Mouse (Mus musculus) CH12.LX (cell line): ENCODE data around the gene Pyroxd2. TPM values are rescaled to one million over a fixed set of nuclear protein-coding genes. Genes with fewer than 3 reads are reported as not detected.

Experiments
- DNase-seq: peaks from one replicate; pipeline ENCODE4 v3.0.0-alpha.2; 2013; ENCODE audit errors: extremely low read depth
- H3K27ac ChIP-seq: 2 replicates; pipeline ENCODE4 v1.5.1; 2012; ENCODE audit warnings: low read depth, mild to moderate bottlenecking, control low read depth, moderate library complexity; ENCODE audit not compliant: insufficient read depth
- H3K27me3 ChIP-seq: replicated peaks from 2 replicates; pipeline ENCODE3; 2012; ENCODE audit warnings: inconsistent platforms
- H3K36me3 ChIP-seq, 2 experiments: replicated peaks in 1 of 2; 2 replicates each; pipeline versions ENCODE3 to v1.6.1; 2012; ENCODE audit warnings: inconsistent platforms in 1 of 2, low read length in 1 of 2, mild to moderate bottlenecking in 1 of 2, mixed read lengths in 1 of 2, moderate library complexity in 1 of 2; ENCODE audit not compliant: control insufficient read depth in 1 of 2, insufficient read depth in 1 of 2
- H3K4me1 ChIP-seq, 2 experiments: 2 replicates each; pipeline ENCODE4 v1.6.1; 2012; ENCODE audit warnings: inconsistent platforms in 1 of 2, moderate library complexity in 1 of 2; ENCODE audit not compliant: insufficient read depth in 2 of 2, control insufficient read depth in 1 of 2
- H3K4me2 ChIP-seq: 2 replicates; pipeline ENCODE4 v1.6.1; 2012; ENCODE audit warnings: low read depth, mild to moderate bottlenecking, control low read depth; ENCODE audit not compliant: poor library complexity, insufficient read depth, severe bottlenecking
- H3K4me3 ChIP-seq, 3 experiments: fragments of 150-350 bp in 1 of 3; sonication (generic) in 1 of 3; replicated peaks in 1 of 3; 2 replicates each; pipeline versions ENCODE3 to v1.5.1; 2011 to 2012; ENCODE audit warnings: low read depth in 2 of 3, low read length in 2 of 3, mild to moderate bottlenecking in 2 of 3, moderate library complexity in 2 of 3, control low read depth in 1 of 3, improper control_type of control experiment in 1 of 3, inconsistent platforms in 1 of 3, mixed read lengths in 1 of 3; ENCODE audit not compliant: poor library complexity in 1 of 3
- H3K79me2 ChIP-seq: replicated peaks from 2 replicates; pipeline ENCODE4 v1.6.1; 2012; ENCODE audit warnings: mild to moderate bottlenecking, moderate library complexity; ENCODE audit not compliant: control insufficient read depth, poor library complexity, insufficient read depth, severe bottlenecking; ENCODE audit errors: extremely low read depth
- H3K9ac ChIP-seq: 2 replicates; pipeline ENCODE4 v1.6.1; 2012; ENCODE audit warnings: low read depth, mild to moderate bottlenecking, control low read depth, moderate library complexity; ENCODE audit not compliant: insufficient read depth
- H3K9me3 ChIP-seq: replicated peaks from 2 replicates; pipeline ENCODE3; 2012; ENCODE audit warnings: low read length, inconsistent platforms, mixed read lengths
- CHD2 ChIP-seq: IDR thresholded peaks from 2 replicates; pipeline ENCODE4 v1.6.1; 2011; ENCODE audit warnings: low read length, improper control_type of control experiment
- EP300 ChIP-seq: IDR thresholded peaks from 2 replicates; pipeline ENCODE4 v1.6.1; 2011; ENCODE audit warnings: low read length, improper control_type of control experiment
- ETS1 ChIP-seq: conservative IDR thresholded peaks from 2 replicates; pipeline ENCODE4 v1.6.1; 2012; ENCODE audit warnings: low read depth, mild to moderate bottlenecking, inconsistent platforms, low read length, improper control_type of control experiment, moderate library complexity
- GABPA ChIP-seq: IDR thresholded peaks from 2 replicates; pipeline ENCODE4 v1.6.1; 2012; ENCODE audit warnings: low read depth, low read length, improper control_type of control experiment, inconsistent platforms; ENCODE audit not compliant: insufficient replicate concordance
- HCFC1 ChIP-seq: IDR thresholded peaks from 2 replicates; pipeline ENCODE4 v1.6.1; 2012; ENCODE audit warnings: low read depth, mild to moderate bottlenecking, inconsistent platforms, low read length, improper control_type of control experiment
- JUN ChIP-seq: IDR thresholded peaks from 2 replicates; pipeline ENCODE4 v1.6.1; 2011; ENCODE audit warnings: low read depth, mild to moderate bottlenecking, low read length, improper control_type of control experiment, moderate library complexity; ENCODE audit not compliant: insufficient read depth
- KAT2A ChIP-seq: IDR thresholded peaks from 2 replicates; pipeline ENCODE4 v1.6.1; 2012; ENCODE audit warnings: low read length, improper control_type of control experiment, inconsistent platforms; ENCODE audit not compliant: insufficient replicate concordance
- MAZ ChIP-seq: IDR thresholded peaks from 2 replicates; pipeline ENCODE4 v1.6.1; 2012; ENCODE audit warnings: low read depth, mild to moderate bottlenecking, inconsistent platforms, low read length, improper control_type of control experiment, moderate library complexity
- MYC ChIP-seq: IDR thresholded peaks from 2 replicates; pipeline ENCODE4 v1.6.1; 2011; ENCODE audit warnings: low read depth, mild to moderate bottlenecking, improper control_type of control experiment, low read length
- NRF1 ChIP-seq: IDR thresholded peaks from 2 replicates; pipeline ENCODE4 v1.6.1; 2014; ENCODE audit warnings: low read depth, mild to moderate bottlenecking, inconsistent platforms, low read length, improper control_type of control experiment, moderate library complexity
- SMC3 ChIP-seq: IDR thresholded peaks from 2 replicates; pipeline ENCODE4 v1.6.1; 2011; ENCODE audit warnings: low read depth, low read length, improper control_type of control experiment
- USF1 ChIP-seq: IDR thresholded peaks from 2 replicates; pipeline ENCODE4 v1.6.1; 2014; ENCODE audit warnings: low read depth, mild to moderate bottlenecking, inconsistent platforms, low read length, improper control_type of control experiment
- USF2 ChIP-seq: conservative IDR thresholded peaks from 2 replicates; pipeline ENCODE4 v1.6.1; 2011; ENCODE audit warnings: low read depth, low read length, improper control_type of control experiment
- ZKSCAN1 ChIP-seq: IDR thresholded peaks from 2 replicates; pipeline ENCODE4 v1.6.1; 2012; ENCODE audit warnings: low read depth, inconsistent platforms, low read length, improper control_type of control experiment, borderline replicate concordance
- ZMIZ1 ChIP-seq: IDR thresholded peaks from 2 replicates; pipeline ENCODE4 v1.6.1; 2012; ENCODE audit warnings: low read depth, mild to moderate bottlenecking, inconsistent platforms, low read length, improper control_type of control experiment
- dilution Hi-C: fragments of 300-500 bp; cut with MboI; formaldehyde crosslinking; loops from 2 replicates; pipeline ENCODE4 v1.14.3; 2020; ENCODE audit warnings: low sequenced_read_pairs; ENCODE audit not compliant: extremely low pct_unique_long_range_greater_than_20kb, extremely low pct_ligation_motif_present
- in situ Hi-C: fragments of 300-500 bp; cut with MboI; formaldehyde crosslinking; loops from 3 replicates; pipeline ENCODE4 v1.14.3; 2019; ENCODE audit warnings: low sequenced_read_pairs, low pct_ligation_motif_present, low pct_unique_long_range_greater_than_20kb, mixed read lengths
- polyA plus RNA-seq: library from polyadenylated mRNA; unstranded; fragments of >175 nt; gene quantifications from 2 replicates; pipeline ENCODE4 v1.2.1, GENCODE M21; 2012; ENCODE audit warnings: low read depth; ENCODE audit not compliant: insufficient read length
- total RNA-seq, 2 experiments: library from RNA; depleted of rRNA; stranded (reverse); fragments of 300-350 nt in 1 of 2; fragments of >200 nt in 1 of 2; gene quantifications; 2 replicates each; pipeline ENCODE4 v1.2.3; 2012 to 2014

The Pyroxd2 gene
- total and polyA plus RNA-seq, 3 experiments = 0.10 TPM; not detected in 2

DNA sequence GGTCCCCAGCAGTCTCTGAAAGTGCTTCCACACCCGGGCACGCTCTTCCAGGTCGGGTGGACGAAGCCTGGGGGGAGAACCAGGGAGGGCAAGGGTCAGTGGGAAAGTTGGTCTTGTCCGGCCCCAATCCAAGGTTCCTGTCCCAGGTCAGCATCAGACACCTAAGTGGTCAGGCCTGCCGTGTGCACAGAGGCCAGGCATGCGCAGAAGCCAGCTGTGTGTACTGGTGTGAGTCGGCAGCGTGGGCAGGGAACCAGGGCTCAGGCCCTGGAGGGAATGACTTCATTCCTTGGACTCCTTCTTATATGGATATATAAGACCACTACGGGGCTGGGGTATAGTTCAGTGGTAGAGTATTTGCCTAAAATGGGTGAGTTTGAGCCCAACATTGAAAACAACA is 17.1 kb upstream of the Pyroxd2 start:
- Histone ChIP-seq H3K36me3 (peaks cover 39 to 76% of the 10 kb centered on the region in 2 experiments), H3K27me3 (no peaks in the 10 kb centered on the region), H3K27ac (peak overlapping the region; percentile 55), H3K4me2 (peak overlapping the region; percentile 42; the same call in 1 of the 2 replicates), H3K4me3 (no peak overlapping the region), H3K9me3 (no peaks in the 10 kb centered on the region), H3K9ac (no peak overlapping the region), H3K4me1 (peaks cover 10 to 27% of the 10 kb centered on the region in 2 experiments), H3K79me2 (no peaks in the 10 kb centered on the region)
- TF ChIP-seq NRF1 (0 out of 2 replicates have a peak, but pooled peaks have one; percentile 17), SMC3 (no peak)
- dilution Hi-C loops (no loop called here), in situ Hi-C loops (no loop called here)
- DNase-seq = no peak

DNA sequence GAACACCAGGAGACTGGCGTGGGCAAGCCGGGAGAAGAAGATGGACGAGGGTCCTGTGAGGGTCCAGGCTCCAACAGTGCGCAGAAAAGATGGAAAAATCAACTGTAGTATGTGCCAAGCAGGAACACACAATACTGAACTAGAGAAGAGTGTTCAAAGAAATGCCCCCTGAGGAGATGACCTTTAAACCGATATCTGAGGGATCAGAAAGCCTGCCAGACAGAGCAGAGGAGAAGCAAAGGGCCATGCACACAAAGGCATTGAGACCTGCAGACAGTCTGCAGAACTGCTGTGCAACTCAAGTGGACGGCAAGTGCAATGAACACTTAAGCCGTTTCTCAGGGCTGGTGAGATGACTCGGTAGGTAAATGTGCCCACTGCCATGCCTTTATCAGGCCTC is 14.8 kb upstream of the Pyroxd2 start:
- peaks cover 10 to 27% of the 10 kb centered on the region in 2 experiments for H3K4me1 ChIP-seq
- H3K27ac ChIP-seq = no peak overlapping the region
- H3K4me2 ChIP-seq = no peak overlapping the region
- H3K27me3 ChIP-seq = no peaks in the 10 kb centered on the region
- no peak overlapping the region for H3K9ac ChIP-seq
- no peaks in the 10 kb centered on the region for H3K9me3 ChIP-seq
- H3K4me3 ChIP-seq = no peak overlapping the region
- no peak for TF ChIP-seq EP300
- no peak for TF ChIP-seq USF1
- no peak for TF ChIP-seq MAZ
- TF ChIP-seq ZMIZ1 = no peak
- no peak for TF ChIP-seq HCFC1
- TF ChIP-seq GABPA = no peak
- no peak for TF ChIP-seq KAT2A
- TF ChIP-seq ZKSCAN1 = no peak
- TF ChIP-seq USF2 = no peak
- TF ChIP-seq ETS1 = no peak
- no peak for TF ChIP-seq NRF1
- no peak for TF ChIP-seq MYC
- no peak for TF ChIP-seq JUN
- no peak for TF ChIP-seq CHD2
- in situ Hi-C loops = no loop called here
- dilution Hi-C loops = no loop called here
- H3K36me3 ChIP-seq = peaks cover 42 to 88% of the 10 kb centered on the region in 2 experiments
- H3K79me2 ChIP-seq = no peaks in the 10 kb centered on the region
- no peak for DNase-seq
